Mouse (Mus musculus) liver, embryonic 14.5 days (tissue): ENCODE results near the gene Prss34. TPM values are rescaled to one million over a fixed set of nuclear protein-coding genes. Genes with fewer than 3 reads are reported as not detected.
A peak's percentile ranks its signal among the peaks of the same experiment; 100 is the strongest.

Source experiments
- ATAC-seq: fragments of 200-750 bp; cut with Nextera tagmentation; 2 replicates; pipeline ENCODE4 v1.8.0; 2017; ENCODE audit warnings: moderate number of reproducible peaks, mild to moderate bottlenecking, moderate library complexity; ENCODE audit not compliant: insufficient read depth
- DNase-seq, 3 experiments: peaks; one replicate each; pipeline ENCODE4 v3.0.0-alpha.2; 2012 to 2013; ENCODE audit warnings: low read depth in 3 of 3, low spot score in 3 of 3
- H3K27ac ChIP-seq: fragments of 300-500 bp; sonication (generic); 2 replicates; pipeline ENCODE4 v1.5.1; 2014; ENCODE audit warnings: moderate library complexity, mild to moderate bottlenecking, control low read depth, inconsistent platforms
- H3K27me3 ChIP-seq: fragments of 300-500 bp; sonication (generic); 2 replicates; pipeline ENCODE4 v1.6.1; 2014; ENCODE audit warnings: mild to moderate bottlenecking, low read length, moderate library complexity; ENCODE audit not compliant: control insufficient read depth, insufficient read depth
- H3K36me3 ChIP-seq: fragments of 300-500 bp; sonication (generic); replicated peaks from 2 replicates; pipeline ENCODE4 v1.6.1; 2014; ENCODE audit warnings: low read depth; ENCODE audit not compliant: control insufficient read depth, insufficient read depth
- H3K4me1 ChIP-seq, 2 experiments: fragments of 200-500 bp in 1 of 2; fragments of 300-500 bp in 1 of 2; sonication (generic) in 1 of 2; replicated peaks; 2 replicates each; pipeline ENCODE4 v1.6.1; 2012 to 2014; ENCODE audit warnings: antibody characterized with exemption in 1 of 2, inconsistent platforms in 1 of 2, low read length in 1 of 2; ENCODE audit not compliant: control insufficient read depth in 2 of 2, insufficient read depth in 2 of 2
- H3K4me2 ChIP-seq: fragments of 300-500 bp; sonication (generic); 2 replicates; pipeline ENCODE4 v1.6.1; 2014; ENCODE audit warnings: low read depth, mild to moderate bottlenecking, control low read depth, moderate library complexity
- H3K4me3 ChIP-seq, 2 experiments: fragments of 200-500 bp in 1 of 2; fragments of 300-500 bp in 1 of 2; sonication (generic) in 1 of 2; 2 replicates each; pipeline ENCODE4 v1.5.1; 2012 to 2014; ENCODE audit warnings: low read depth in 2 of 2, low read length in 2 of 2, mild to moderate bottlenecking in 2 of 2, control low read depth in 1 of 2, inconsistent platforms in 1 of 2, moderate library complexity in 1 of 2; ENCODE audit not compliant: insufficient read depth in 1 of 2
- H3K9ac ChIP-seq: fragments of 300-500 bp; sonication (generic); replicated peaks from 2 replicates; pipeline ENCODE4 v1.6.1; 2014; ENCODE audit warnings: mild to moderate bottlenecking, control low read depth, moderate library complexity
- H3K9me3 ChIP-seq: fragments of 300-500 bp; sonication (generic); 2 replicates; pipeline ENCODE4 v1.6.1; 2016; ENCODE audit warnings: low read length, mixed read lengths; ENCODE audit not compliant: control insufficient read depth
- CTCF ChIP-seq: IDR thresholded peaks from 2 replicates; pipeline ENCODE4 v1.5.1; 2016; ENCODE audit warnings: antibody characterized with exemption, low read depth, control low read depth
- EP300 ChIP-seq: IDR thresholded peaks from 2 replicates; pipeline ENCODE4 v1.6.1; 2016; ENCODE audit warnings: antibody characterized with exemption, low read depth
- WGBS: fragments of 180-500 bp; shearing (Covaris S2); extraction: QIAGEN DNeasy Blood & Tissue Kit; methylation state at CpG from one replicate; pipeline ENCODE4 v1.1.7; 2014; ENCODE audit not compliant: insufficient replicate concordance; 5-methylcytosine and 5-hydroxymethylcytosine counted together
- polyA plus RNA-seq, 2 experiments: library from polyadenylated mRNA; depleted of rRNA in 1 of 2; stranded (reverse) in 1 of 2; unstranded in 1 of 2; fragments of >200 nt; fragmentation: Nextera tagmentation in 1 of 2; extraction: Ambion mirVana in 1 of 2; gene quantifications; 2 replicates each; pipeline versions ENCODE4 v1.2.1 to v1.2.3; 2012 to 2014

Prss34 gene
- polyA plus RNA-seq, 2 experiments: 1.8 to 3.6 TPM

DNA sequence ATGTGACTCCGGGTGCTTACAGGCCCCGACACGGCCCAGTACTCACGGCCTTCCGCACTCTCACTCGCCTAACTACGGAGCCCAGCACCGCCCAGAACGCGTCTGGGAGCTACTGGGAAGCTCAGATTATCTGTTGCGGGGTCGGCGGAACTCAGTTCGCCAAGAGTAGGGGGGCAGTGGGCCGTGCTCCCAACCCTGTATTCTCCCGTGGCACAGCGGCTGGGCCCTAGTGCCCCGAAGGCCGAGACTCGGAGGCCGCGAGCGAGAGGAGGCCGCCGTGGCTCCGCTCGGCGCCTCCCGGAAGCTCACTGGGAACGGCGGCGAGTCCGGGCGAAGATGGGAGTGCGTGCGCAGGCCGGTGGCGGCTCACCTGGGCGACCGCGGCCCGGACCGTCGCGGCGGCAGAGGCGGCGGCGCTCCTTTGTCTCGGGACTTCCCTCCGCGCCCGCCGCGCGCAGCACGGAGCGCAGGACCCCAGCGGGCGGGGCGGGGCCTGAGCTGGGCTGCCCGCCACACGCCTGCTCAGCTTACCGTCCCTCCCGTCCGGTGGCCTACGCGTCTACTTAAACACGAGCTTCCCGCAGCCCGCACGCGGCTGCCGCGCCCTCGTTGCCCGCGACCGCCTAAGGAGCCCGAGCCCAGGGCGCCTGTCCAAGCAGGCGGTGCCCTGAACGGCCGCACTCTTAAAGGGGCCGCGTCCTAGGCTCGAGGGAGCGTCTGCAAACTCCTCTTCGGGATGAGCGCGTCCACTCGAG lies 25.1 kb upstream of the Prss34 start:
- DNase-seq: peak; percentile 79 to 87 (median 84)

DNA sequence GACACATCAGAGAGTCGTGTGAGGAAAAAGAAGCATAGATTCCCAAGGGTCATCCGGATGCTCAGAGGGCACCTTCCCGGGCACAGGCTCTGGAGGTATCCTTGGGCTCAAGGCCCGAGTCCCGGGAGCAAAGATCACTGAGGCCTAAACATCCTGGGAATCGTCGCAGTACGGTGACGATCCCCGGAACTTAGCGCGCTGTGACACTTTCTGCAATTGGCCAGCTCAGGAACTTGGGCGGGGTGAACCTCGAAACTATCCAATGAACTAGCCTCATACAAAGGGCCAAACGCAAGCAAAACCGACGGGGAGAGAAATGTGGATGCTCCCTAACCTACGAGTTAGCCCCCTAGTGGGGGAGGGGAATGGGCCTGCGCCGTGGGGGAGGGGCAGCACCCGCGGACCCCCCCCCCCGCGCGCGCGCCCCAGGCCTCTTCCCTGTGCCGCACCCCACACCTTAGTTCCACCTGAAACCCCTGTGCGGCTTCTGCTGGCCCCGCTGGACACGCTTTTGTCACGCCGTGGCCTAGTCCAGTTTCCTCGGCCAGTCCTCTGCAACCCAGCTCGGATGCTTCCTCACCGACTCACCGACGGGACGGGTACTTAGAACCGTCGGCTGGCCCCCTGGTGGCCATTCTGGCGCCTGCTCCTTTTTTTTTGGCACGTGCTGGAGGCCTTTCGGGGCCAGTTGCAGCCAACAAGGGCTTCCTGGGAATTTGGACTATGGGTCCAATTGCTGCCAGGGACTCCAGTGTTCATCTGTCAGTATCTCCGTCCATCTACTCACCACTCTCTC lies 24.3 kb upstream of the Prss34 start:
- Histone ChIP-seq H3K27ac (peak overlapping the region; percentile 92), H3K9ac (peak overlapping the region; percentile 99), H3K36me3 (peaks cover 15% of the 10 kb centered on the region), H3K9me3 (no peaks in the 10 kb centered on the region), H3K4me2 (peak overlapping the region; percentile 99), H3K27me3 (no peaks in the 10 kb centered on the region), H3K4me1 (peaks cover 23 to 26% of the 10 kb centered on the region in 2 experiments), H3K4me3 (peak overlapping the region; percentile 82 to 100)
- peak; percentile 85 for ATAC-seq
- TF ChIP-seq CTCF (peak; percentile 94), EP300 (no peak; the same call in 1 of the 2 replicates)
- under 1% methylated on average over 37 of the region's 45 CpGs for WGBS
- DNase-seq: peak; percentile 95 to 97 (median 96)

More for the DNA sequence above, 25.1 kb upstream of the Prss34 start:
- H3K4me1 ChIP-seq: peaks cover 23 to 26% of the 10 kb centered on the region in 2 experiments
- H3K9me3 ChIP-seq: no peaks in the 10 kb centered on the region
- peak overlapping the region; percentile 99 for H3K9ac ChIP-seq
- H3K27ac ChIP-seq: peak overlapping the region; percentile 92
- TF ChIP-seq CTCF: no peak
- TF ChIP-seq EP300: peak; percentile 69
- peak; percentile 87 for ATAC-seq
- peaks cover 23% of the 10 kb centered on the region for H3K36me3 ChIP-seq
- WGBS: under 1% methylated on average over 91 of the region's 92 CpGs
- no peaks in the 10 kb centered on the region for H3K27me3 ChIP-seq
- H3K4me3 ChIP-seq: peak overlapping the region; percentile 82 to 100
- peak overlapping the region; percentile 99 for H3K4me2 ChIP-seq

DNA sequence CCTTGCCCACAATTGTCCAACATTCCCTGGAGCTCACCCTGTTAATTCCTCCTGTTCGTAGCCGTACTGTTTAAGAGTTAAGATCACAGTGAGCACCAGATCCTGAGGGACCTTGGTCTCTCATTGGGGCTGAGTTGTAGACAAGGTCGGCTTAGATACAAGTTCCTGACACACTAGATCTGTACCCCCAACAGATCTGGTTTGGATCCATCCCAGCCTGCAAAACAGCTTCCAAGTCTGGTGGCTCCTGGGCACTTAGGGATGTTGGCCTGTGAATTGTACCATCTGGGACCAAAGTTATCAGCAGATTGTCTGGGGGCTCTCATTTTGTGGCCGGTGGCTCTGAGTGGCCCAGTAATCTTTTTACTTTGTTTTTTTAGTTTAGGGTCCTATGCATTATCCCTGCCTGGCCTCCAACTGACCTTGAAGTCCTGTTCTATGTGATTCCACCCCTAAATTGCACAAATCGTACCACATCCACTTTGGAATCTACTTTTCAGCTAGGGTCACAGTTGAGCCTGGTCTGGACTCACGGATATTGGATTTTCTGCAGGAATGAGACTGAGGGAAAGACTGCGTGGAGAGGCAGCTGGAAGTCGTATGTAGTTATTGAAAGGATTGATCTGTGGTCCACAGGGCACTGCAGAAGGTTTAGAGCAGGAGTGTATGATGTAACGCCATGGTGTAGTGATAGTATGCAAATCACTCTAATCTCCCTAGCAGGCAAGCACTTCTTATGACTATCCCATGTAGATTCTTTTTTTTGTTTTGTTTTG lies 23.4 kb upstream of the Prss34 start, which contains the start of gene Ube2i:
Gene Ube2i (minus strand): TSS at position 52 of the 776 bp plus-strand sequence.
- peaks cover 23 to 24% of the 10 kb centered on the region in 2 experiments for H3K4me1 ChIP-seq
- H3K4me3 ChIP-seq: peak within 1 kb of the TSS; percentile 82 to 100
- 67% methylated on average over 9 of the region's 9 CpGs for WGBS
- peak within 1 kb of the TSS; percentile 99 for H3K4me2 ChIP-seq
- peak within 1 kb of the TSS; percentile 99 for H3K9ac ChIP-seq
- H3K27me3 ChIP-seq: no peaks in the 10 kb centered on the region
- H3K9me3 ChIP-seq: no peaks in the 10 kb centered on the region
- peak within 1 kb of the TSS; percentile 92 for H3K27ac ChIP-seq
- no peak for ATAC-seq
- peaks cover 8% of the 10 kb centered on the region for H3K36me3 ChIP-seq
- no peak for DNase-seq
- no peak for TF ChIP-seq EP300
- TF ChIP-seq CTCF: no peak

DNA sequence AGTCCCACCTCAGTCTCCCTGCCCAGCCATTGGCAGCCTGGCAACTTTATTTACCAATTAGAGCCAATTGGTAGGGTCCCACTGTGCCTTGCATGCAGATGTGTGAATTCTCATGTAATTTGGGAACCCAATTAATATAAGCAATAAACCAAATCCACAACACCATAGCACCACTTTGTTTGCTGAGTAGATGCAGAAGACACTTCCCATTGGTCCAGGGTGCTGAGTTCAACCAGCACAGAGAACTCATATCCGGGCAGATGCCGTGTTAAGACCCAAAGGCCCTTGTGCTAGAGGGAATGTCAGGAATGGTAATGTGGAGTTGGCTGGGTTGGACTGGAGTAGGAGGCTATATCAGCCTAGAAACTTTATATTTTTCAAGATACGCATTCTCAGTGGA lies 22.4 kb upstream of the Prss34 start:
- WGBS: 77% methylated on average over 3 of the region's 3 CpGs
- no peaks in the 10 kb centered on the region for H3K9me3 ChIP-seq
- no peak for TF ChIP-seq EP300
- DNase-seq (no peak), ATAC-seq (no peak)
- no peaks in the 10 kb centered on the region for H3K27me3 ChIP-seq
- no peak overlapping the region for H3K27ac ChIP-seq
- H3K4me2 ChIP-seq: no peak overlapping the region
- peaks cover 3% of the 10 kb centered on the region; the same call in 1 of the 2 replicates for H3K36me3 ChIP-seq
- H3K9ac ChIP-seq: no peak overlapping the region
- H3K4me3 ChIP-seq: no peak overlapping the region
- H3K4me1 ChIP-seq: peaks cover 20 to 22% of the 10 kb centered on the region in 2 experiments
